Mouse (Mus musculus) hindbrain, embryonic 16.5 days (tissue): ENCODE data around the gene Notum. TPM values are rescaled to one million over a fixed set of nuclear protein-coding genes. Genes with fewer than 3 reads are reported as not detected.
"Not testable (repeated sequence)": the region's sequence is repeated elsewhere in the genome, so short reads cannot be mapped to it uniquely, and the experiment has no call there.

Experiments used
- ATAC-seq: fragments of 200-750 bp; cut with Nextera tagmentation; 2 replicates; pipeline ENCODE4 v1.8.0; 2017; ENCODE audit warnings: moderate TSS enrichment, moderate library complexity
- H3K27ac ChIP-seq: fragments of 300-500 bp; sonication (generic); 2 replicates; pipeline ENCODE4 v1.5.1; 2014; ENCODE audit warnings: low read depth, mild to moderate bottlenecking, control low read depth, low read length, moderate library complexity
- H3K27me3 ChIP-seq: fragments of 300-500 bp; sonication (generic); replicated peaks from 2 replicates; pipeline ENCODE4 v1.6.1; 2014; ENCODE audit warnings: low read length; ENCODE audit not compliant: control insufficient read depth, insufficient read depth
- H3K36me3 ChIP-seq: fragments of 300-500 bp; sonication (generic); 2 replicates; pipeline ENCODE4 v1.6.1; 2014; ENCODE audit warnings: mild to moderate bottlenecking, low read length, moderate library complexity, mixed read lengths; ENCODE audit not compliant: control insufficient read depth, insufficient read depth
- H3K4me1 ChIP-seq: fragments of 300-500 bp; sonication (generic); 2 replicates; pipeline ENCODE4 v1.6.1; 2014; ENCODE audit warnings: low read depth, low read length; ENCODE audit not compliant: control insufficient read depth, insufficient read depth
- H3K4me2 ChIP-seq: fragments of 300-500 bp; sonication (generic); 2 replicates; pipeline ENCODE4 v1.6.1; 2014; ENCODE audit warnings: mild to moderate bottlenecking, low read length, control low read depth, moderate library complexity
- H3K4me3 ChIP-seq: fragments of 300-500 bp; sonication (generic); 2 replicates; pipeline ENCODE4 v1.5.1; 2014; ENCODE audit warnings: mild to moderate bottlenecking, low read length, control low read depth, moderate library complexity
- H3K9ac ChIP-seq: fragments of 300-500 bp; sonication (generic); 2 replicates; pipeline ENCODE4 v1.6.1; 2014; ENCODE audit warnings: low read depth, mild to moderate bottlenecking, control low read depth, low read length, moderate library complexity
- H3K9me3 ChIP-seq: fragments of 300-500 bp; sonication (generic); 2 replicates; pipeline ENCODE4 v1.6.1; 2014; ENCODE audit warnings: mild to moderate bottlenecking, low read length, moderate library complexity; ENCODE audit not compliant: control insufficient read depth
- WGBS: fragments of 180-500 bp; shearing (Covaris S2); extraction: QIAGEN DNeasy Blood & Tissue Kit; methylation state at CpG from one replicate; pipeline ENCODE4 v1.1.7; 2014; 5-methylcytosine and 5-hydroxymethylcytosine counted together
- polyA plus RNA-seq: library from polyadenylated mRNA; unstranded; fragments of >200 nt; fragmentation: Nextera tagmentation; extraction: Ambion mirVana; gene quantifications from 2 replicates; pipeline ENCODE4 v1.2.1, GENCODE M21; 2015

Notum gene
- polyA plus RNA-seq, 1 experiment from 2014 or later = 3.8 TPM

GRCm38 (mm10) chr11:120683536-120683935, 22.6 kb upstream of the Notum start:
- WGBS = 93% methylated on average over 3 of the region's 3 CpGs
- no peak for ATAC-seq
- Histone ChIP-seq H3K4me3 (no peak overlapping the region), H3K9ac (no peak overlapping the region), H3K4me2 (no peak overlapping the region), H3K27me3 (no peaks in the 10 kb centered on the region), H3K27ac (no peak overlapping the region), H3K9me3 (no peaks in the 10 kb centered on the region), H3K4me1 (no peaks in the 10 kb centered on the region), H3K36me3 (peaks cover 5% of the 10 kb centered on the region; the same call in 1 of the 2 replicates)

- H3K4me2 ChIP-seq = no peak overlapping the region
- no peak for ATAC-seq
- H3K9ac ChIP-seq = no peak overlapping the region
- peaks cover 9% of the 10 kb centered on the region; the same call in 1 of the 2 replicates for H3K36me3 ChIP-seq
- no peaks in the 10 kb centered on the region for H3K9me3 ChIP-seq
- WGBS = 95% methylated on average over 5 of the region's 5 CpGs
- no peak overlapping the region for H3K27ac ChIP-seq
- no peaks in the 10 kb centered on the region for H3K27me3 ChIP-seq
- no peaks in the 10 kb centered on the region for H3K4me1 ChIP-seq
- no peak overlapping the region for H3K4me3 ChIP-seq
Observed at GRCm38 (mm10) chr11:120682683-120683082, 21.7 kb upstream of the Notum start.

- peaks cover 5% of the 10 kb centered on the region; the same call in 1 of the 2 replicates for H3K36me3 ChIP-seq
- no peaks in the 10 kb centered on the region for H3K4me1 ChIP-seq
- no peak for ATAC-seq
- H3K9ac ChIP-seq = no peak overlapping the region
- H3K9me3 ChIP-seq = no peaks in the 10 kb centered on the region
- no peak overlapping the region for H3K27ac ChIP-seq
- H3K4me3 ChIP-seq = no peak overlapping the region
- no peak overlapping the region for H3K4me2 ChIP-seq
- no peaks in the 10 kb centered on the region for H3K27me3 ChIP-seq
- WGBS = 86% methylated on average over 3 of the region's 3 CpGs
Observed at GRCm38 (mm10) chr11:120679909-120680308, 18.9 kb upstream of the Notum start.

GRCm38 (mm10) chr11:120676951-120677350, 16.0 kb upstream of the Notum start:
- H3K4me2 ChIP-seq = no peak overlapping the region
- no peaks in the 10 kb centered on the region for H3K27me3 ChIP-seq
- H3K4me3 ChIP-seq = no peak overlapping the region
- 91% methylated on average over 4 of the region's 4 CpGs for whole genome bisulfite sequencing
- peaks cover 7% of the 10 kb centered on the region for H3K4me1 ChIP-seq
- ATAC-seq = no peak
- H3K27ac ChIP-seq = no peak overlapping the region
- no peak overlapping the region for H3K9ac ChIP-seq
- H3K9me3 ChIP-seq = no peaks in the 10 kb centered on the region
- H3K36me3 ChIP-seq = peaks cover 5% of the 10 kb centered on the region; the same call in 1 of the 2 replicates

- not testable (repeated sequence) for H3K9me3 ChIP-seq, H3K27ac ChIP-seq, H3K4me3 ChIP-seq, H3K9ac ChIP-seq, H3K27me3 ChIP-seq, H3K36me3 ChIP-seq, H3K4me1 ChIP-seq, ATAC-seq, H3K4me2 ChIP-seq
- 94% methylated on average over 4 of the region's 5 CpGs for WGBS
Observed at GRCm38 (mm10) chr11:120675875-120676274, 14.9 kb upstream of the Notum start.

- Histone ChIP-seq H3K9me3 (no peaks in the 10 kb centered on the region), H3K36me3 (peaks cover 5% of the 10 kb centered on the region; the same call in 1 of the 2 replicates), H3K27ac (peak overlapping the region; percentile 94), H3K4me2 (peak overlapping the region; percentile 93), H3K4me1 (peaks cover 7% of the 10 kb centered on the region), H3K27me3 (no peaks in the 10 kb centered on the region), H3K4me3 (peak overlapping the region; percentile 78), H3K9ac (peak overlapping the region; percentile 85)
- 38% methylated on average over 12 of the region's 12 CpGs for WGBS
- peak; percentile 37 for ATAC-seq
Observed at GRCm38 (mm10) chr11:120673594-120674122, 12.7 kb upstream of the Notum start.

GRCm38 (mm10) chr11:120672687-120673593, 12.0 kb upstream of the Notum start, which contains the start of gene Aspscr1:
Aspscr1 (plus strand) TSS chr11:120672973.
- H3K36me3 ChIP-seq = no peaks in the 10 kb centered on the region; the same call in 1 of the 2 replicates
- peak; percentile 98 for ATAC-seq
- H3K4me3 ChIP-seq = peak within 1 kb of the TSS; percentile 78
- H3K27ac ChIP-seq = peak within 1 kb of the TSS; percentile 94
- peaks cover 7% of the 10 kb centered on the region for H3K4me1 ChIP-seq
- peak within 1 kb of the TSS; percentile 93 for H3K4me2 ChIP-seq
- peak within 1 kb of the TSS; percentile 85 for H3K9ac ChIP-seq
- H3K9me3 ChIP-seq = no peaks in the 10 kb centered on the region
- H3K27me3 ChIP-seq = no peaks in the 10 kb centered on the region
- under 1% methylated on average over 71 of the region's 83 CpGs for WGBS

GRCm38 (mm10) chr11:120666617-120667016, 5.6 kb upstream of the Notum start:
- ATAC-seq = no peak
- H3K27me3 ChIP-seq = peaks cover 18% of the 10 kb centered on the region
- no peaks in the 10 kb centered on the region for H3K4me1 ChIP-seq
- no peaks in the 10 kb centered on the region for H3K9me3 ChIP-seq
- no peaks in the 10 kb centered on the region for H3K36me3 ChIP-seq
- no peak overlapping the region for H3K4me2 ChIP-seq
- H3K27ac ChIP-seq = no peak overlapping the region
- WGBS = 10% methylated on average over 3 of the region's 3 CpGs
- no peak overlapping the region for H3K9ac ChIP-seq
- no peak overlapping the region for H3K4me3 ChIP-seq

GRCm38 (mm10) chr11:120665406-120665805, 4.4 kb upstream of the Notum start:
- Histone ChIP-seq H3K27me3 (peaks cover 26% of the 10 kb centered on the region), H3K9me3 (no peaks in the 10 kb centered on the region), H3K4me2 (no peak overlapping the region), H3K27ac (no peak overlapping the region), H3K36me3 (no peaks in the 10 kb centered on the region), H3K9ac (no peak overlapping the region; the same call in 1 of the 2 replicates), H3K4me3 (no peak overlapping the region), H3K4me1 (peaks cover 8% of the 10 kb centered on the region)
- WGBS = 59% methylated on average over 2 of the region's 3 CpGs
- ATAC-seq = no peak
